Comparison of ENCODE assay signal across 8 mouse cellular contexts in genomic region chr12:20844873-20845272, GRCm38 (mm10).
DNase-seq lines count a peak whose midpoint lies in the region; ATAC-seq and TF ChIP-seq lines count a peak whose summit lies in the region.
"Not testable (repeated sequence)": the region's sequence is repeated elsewhere in the genome, so short reads cannot be mapped to it uniquely, and the experiment has no call there.

No protein-coding gene starts in this region.

- H3K4me3 ChIP-seq in CH12.LX (replicated peaks in 1 of 3; ENCODE audit: low read depth in 2 of 3, low read length in 2 of 3, poor library complexity in 1 of 3); kidney, embryonic 15.5 days (replicated peaks); liver, adult 2 months (ENCODE audit: insufficient read depth, low read depth, low read length); thymus, adult 2 months (ENCODE audit: control insufficient read depth, insufficient read depth, low read length): not testable (repeated sequence)
- peak overlapping the region; percentile 13; the same call in 1 of the 2 replicates for H3K4me3 ChIP-seq in forebrain, embryonic 14.5 days (ENCODE audit: low read depth, low read length)

- H3K4me1 ChIP-seq in CH12.LX (ENCODE audit: control insufficient read depth in 1 of 2, insufficient read depth in 2 of 2); forebrain, embryonic 14.5 days (ENCODE audit: control insufficient read depth, insufficient read depth, low read length); kidney, embryonic 15.5 days; liver, adult 2 months (ENCODE audit: control insufficient read depth, insufficient read depth, low read length); thymus, adult 2 months (replicated peaks; ENCODE audit: control insufficient read depth, insufficient read depth, low read length): not testable (repeated sequence)

- not testable (repeated sequence) for TF ChIP-seq EP300 in CH12.LX (IDR thresholded peaks at IDR 0.05; ENCODE audit: low read length)

- H3K9me3 ChIP-seq in CH12.LX (replicated peaks; ENCODE audit: low read length); forebrain, embryonic 14.5 days (replicated peaks; ENCODE audit: control insufficient read depth, low read length): not testable (repeated sequence)
- peaks cover 12% of the 10 kb centered on the region; the same call in 1 of the 2 replicates for H3K9me3 ChIP-seq in kidney, embryonic 15.5 days (replicated peaks)

- not testable (repeated sequence) for H3K9ac ChIP-seq in CH12.LX (ENCODE audit: insufficient read depth, low read depth); forebrain, embryonic 14.5 days (ENCODE audit: low read length); kidney, embryonic 15.5 days; liver, adult 2 months (ENCODE audit: low read depth, low read length)

- TF ChIP-seq RAD21 in CH12.LX (IDR thresholded peaks at IDR 0.05; ENCODE audit: low read depth, low read length), result peak; percentile 5

- TF ChIP-seq POLR2A in CH12.LX (IDR thresholded peaks at IDR 0.05; ENCODE audit: low read depth, low read length); liver, adult 2 months (IDR thresholded peaks at IDR 0.05; ENCODE audit: extremely low read depth, insufficient read depth, low read length); thymus, adult 2 months (IDR thresholded peaks at IDR 0.05; ENCODE audit: control insufficient read depth, extremely low read depth, insufficient read depth, low read length, poor library complexity): not testable (repeated sequence)

- dilution Hi-C loops in CH12.LX (cut with MboI; ENCODE audit: extremely low pct_ligation_motif_present, extremely low pct_unique_long_range_greater_than_20kb, low sequenced_read_pairs), result not testable (repeated sequence)

- in situ Hi-C loops in CH12.LX (cut with MboI; ENCODE audit: low pct_ligation_motif_present, low pct_unique_long_range_greater_than_20kb, low sequenced_read_pairs), result not testable (repeated sequence)

- not testable (repeated sequence) for H3K36me3 ChIP-seq in CH12.LX (replicated peaks in 1 of 2; ENCODE audit: control insufficient read depth in 1 of 2, insufficient read depth in 1 of 2, low read length in 1 of 2); forebrain, embryonic 14.5 days (ENCODE audit: control insufficient read depth, insufficient read depth, low read length); kidney, embryonic 15.5 days; liver, adult 2 months (ENCODE audit: control insufficient read depth, insufficient read depth, low read length); thymus, adult 2 months (ENCODE audit: control insufficient read depth, insufficient read depth, low read length)

- DNase-seq in CH12.LX (ENCODE audit: extremely low read depth), result peak; percentile 0
- DNase-seq in cerebellum, adult 11 months, result peak; percentile 4
- peak; percentile 44 for DNase-seq in forebrain, embryonic 14.5 days (ENCODE audit: low spot score)
- peak; percentile 14 to 24 for DNase-seq in heart, postnatal 36 days
- peak; percentile 58 for DNase-seq in liver, adult 2 months (ENCODE audit: extremely low read depth, low read depth, low spot score)
- peak; percentile 14 for DNase-seq in naive thymus-derived CD4-positive, alpha-beta T cell, adult 2 months (ENCODE audit: low read depth)
- DNase-seq in thymus, adult 2 months, result peak; percentile 2

- not testable (repeated sequence) for H3K79me2 ChIP-seq in CH12.LX (replicated peaks; ENCODE audit: control insufficient read depth, extremely low read depth, insufficient read depth, poor library complexity, severe bottlenecking); liver, adult 2 months (ENCODE audit: control insufficient read depth, insufficient read depth, low read length)

- intact Hi-C loops in heart, postnatal 36 days (cut with DNase I), result not testable (repeated sequence)

- H3K4me2 ChIP-seq in CH12.LX (ENCODE audit: insufficient read depth, low read depth, poor library complexity, severe bottlenecking); forebrain, embryonic 14.5 days (ENCODE audit: low read length): not testable (repeated sequence)
- H3K4me2 ChIP-seq in kidney, embryonic 15.5 days, result peak overlapping the region; percentile 41

- H3K27me3 ChIP-seq in CH12.LX (replicated peaks); forebrain, embryonic 14.5 days (replicated peaks; ENCODE audit: control insufficient read depth, insufficient read depth, low read length); kidney, embryonic 15.5 days; liver, adult 2 months (ENCODE audit: control insufficient read depth, insufficient read depth, low read length); thymus, adult 2 months (ENCODE audit: control insufficient read depth, insufficient read depth, low read length): not testable (repeated sequence)

- not testable (repeated sequence) for H3K27ac ChIP-seq in CH12.LX (ENCODE audit: insufficient read depth, low read depth); forebrain, embryonic 14.5 days (ENCODE audit: low read depth, low read length); kidney, embryonic 15.5 days; liver, adult 2 months (replicated peaks; ENCODE audit: insufficient read depth, low read depth, low read length); thymus, adult 2 months (ENCODE audit: control insufficient read depth, insufficient read depth, low read length)

- ATAC-seq in forebrain, embryonic 14.5 days, result peak; percentile 57; the same call in 1 of the 2 replicates
- 0 out of 2 replicates have a peak, but pooled peaks have one; percentile 49 for ATAC-seq in kidney, embryonic 15.5 days (replicated peaks; ENCODE audit: low FRiP score)

- WGBS in forebrain, embryonic 14.5 days, result 43% methylated on average over 7 of the region's 7 CpGs
- WGBS in kidney, embryonic 15.5 days, result 47% methylated on average over 7 of the region's 7 CpGs
- 40% methylated on average over 7 of the region's 7 CpGs for WGBS in liver, adult 2 months
- WGBS in thymus, adult 2 months, result 66% methylated on average over 7 of the region's 7 CpGs

- TF ChIP-seq CTCF in CH12.LX (conservative IDR thresholded peaks at IDR 0.05 in 1 of 2, IDR thresholded peaks at IDR 0.05 in 1 of 2; ENCODE audit: low read depth in 2 of 2, low read length in 2 of 2), result 0 out of 4 replicates have a peak, but pooled peaks of 1 of the 2 experiments have one; percentile 7
- TF ChIP-seq CTCF in liver, adult 2 months (IDR thresholded peaks at IDR 0.05; ENCODE audit: low read depth, low read length), result 0 out of 2 replicates have a peak, but pooled peaks have one; percentile 11
- TF ChIP-seq CTCF in thymus, adult 2 months (IDR thresholded peaks at IDR 0.05; ENCODE audit: borderline replicate concordance, control insufficient read depth, extremely low read depth, insufficient read depth, low read length, poor library complexity), result not testable (repeated sequence)

Comparison
In these comparisons a context has a peak if more than half of its experiments do, and no peak if none do; other contexts are left out.
1. DNase-seq: peak in every context shown above with its lines; median percentile 58 in liver, adult 2 months; 44 in forebrain, embryonic 14.5 days; 19 in heart, postnatal 36 days; 14 in naive thymus-derived CD4-positive, alpha-beta T cell, adult 2 months; 4 in cerebellum, adult 11 months; 2 in thymus, adult 2 months; 0 in CH12.LX.